Mouse (Mus musculus): ENCODE data around the gene Scg3. TPM values are rescaled to one million over a fixed set of nuclear protein-coding genes. Genes with fewer than 3 reads are reported as not detected.

The Scg3 gene
- polyA plus RNA-seq, 1 experiment = 1.2 TPM

- H3K36me3 ChIP-seq (ENCODE audit: control insufficient read depth, insufficient read depth, low read length) = no peaks in the 10 kb centered on the region
- no peak overlapping the region for H3K4me3 ChIP-seq (ENCODE audit: insufficient read depth, low read depth, low read length)
- H3K27ac ChIP-seq (ENCODE audit: insufficient read depth, low read depth, low read length) = no peak overlapping the region
- no peak for TF ChIP-seq CTCF (conservative IDR thresholded peaks at IDR 0.05; ENCODE audit: insufficient read depth, insufficient read length, low read depth, low read length)
- TF ChIP-seq POLR2A (IDR thresholded peaks at IDR 0.05; ENCODE audit: low read depth, low read length) = no peak
- no peak for DNase-seq
- no peaks in the 10 kb centered on the region for H3K4me1 ChIP-seq (ENCODE audit: control insufficient read depth, insufficient read depth, low read length)
- H3K27me3 ChIP-seq (replicated peaks; ENCODE audit: control insufficient read depth, insufficient read depth, low read length) = no peaks in the 10 kb centered on the region
- 37% methylated on average over 12 of the region's 12 CpGs for WGBS
Observed at GRCm38 (mm10) chr9:75653981-75654911, 29.6 kb downstream of the Scg3 start.

GRCm38 (mm10) chr9:75645405-75645804 lies 38.5 kb downstream of the Scg3 start:
- Histone ChIP-seq H3K4me1 (ENCODE audit: control insufficient read depth, insufficient read depth, low read length) (no peaks in the 10 kb centered on the region), H3K36me3 (ENCODE audit: control insufficient read depth, insufficient read depth, low read length) (no peaks in the 10 kb centered on the region), H3K4me3 (ENCODE audit: insufficient read depth, low read depth, low read length) (no peak overlapping the region), H3K27ac (ENCODE audit: insufficient read depth, low read depth, low read length) (no peak overlapping the region), H3K27me3 (replicated peaks; ENCODE audit: control insufficient read depth, insufficient read depth, low read length) (no peaks in the 10 kb centered on the region)
- TF ChIP-seq CTCF (conservative IDR thresholded peaks at IDR 0.05; ENCODE audit: insufficient read depth, insufficient read length, low read depth, low read length) = no peak
- no peak for TF ChIP-seq POLR2A (IDR thresholded peaks at IDR 0.05; ENCODE audit: low read depth, low read length)
- 36% methylated on average over 3 of the region's 3 CpGs for WGBS
- no peak for DNase-seq

DNA sequence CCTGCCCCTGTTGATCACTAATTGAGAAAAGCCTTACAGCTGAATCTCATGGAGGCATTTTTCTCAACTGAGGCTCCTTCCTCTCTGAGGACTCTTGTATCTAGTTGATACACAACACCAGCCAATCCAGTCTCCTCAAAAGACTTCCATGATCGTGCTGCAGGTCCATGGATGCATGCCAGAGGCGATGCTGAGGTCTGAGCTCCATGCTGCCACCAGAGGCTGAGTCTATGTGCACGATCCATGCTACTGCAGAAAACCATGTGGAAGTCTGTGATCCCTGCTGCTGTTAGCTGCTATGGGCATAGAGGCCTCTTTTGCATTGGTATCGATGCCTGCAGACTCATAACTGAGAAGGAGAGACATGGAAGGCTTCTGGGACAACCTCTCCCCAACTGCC lies 49.6 kb downstream of the Scg3 start:
- Histone ChIP-seq H3K4me3 (ENCODE audit: insufficient read depth, low read depth, low read length) (no peak overlapping the region), H3K4me1 (ENCODE audit: control insufficient read depth, insufficient read depth, low read length) (no peaks in the 10 kb centered on the region), H3K36me3 (ENCODE audit: control insufficient read depth, insufficient read depth, low read length) (no peaks in the 10 kb centered on the region), H3K27ac (ENCODE audit: insufficient read depth, low read depth, low read length) (no peak overlapping the region), H3K27me3 (replicated peaks; ENCODE audit: control insufficient read depth, insufficient read depth, low read length) (no peaks in the 10 kb centered on the region; the same call in 1 of the 2 replicates)
- 88% methylated on average over 4 of the region's 4 CpGs for WGBS
- no peak for TF ChIP-seq POLR2A (IDR thresholded peaks at IDR 0.05; ENCODE audit: low read depth, low read length)
- no peak for TF ChIP-seq CTCF (conservative IDR thresholded peaks at IDR 0.05; ENCODE audit: insufficient read depth, insufficient read length, low read depth, low read length)
- no peak for DNase-seq

DNA sequence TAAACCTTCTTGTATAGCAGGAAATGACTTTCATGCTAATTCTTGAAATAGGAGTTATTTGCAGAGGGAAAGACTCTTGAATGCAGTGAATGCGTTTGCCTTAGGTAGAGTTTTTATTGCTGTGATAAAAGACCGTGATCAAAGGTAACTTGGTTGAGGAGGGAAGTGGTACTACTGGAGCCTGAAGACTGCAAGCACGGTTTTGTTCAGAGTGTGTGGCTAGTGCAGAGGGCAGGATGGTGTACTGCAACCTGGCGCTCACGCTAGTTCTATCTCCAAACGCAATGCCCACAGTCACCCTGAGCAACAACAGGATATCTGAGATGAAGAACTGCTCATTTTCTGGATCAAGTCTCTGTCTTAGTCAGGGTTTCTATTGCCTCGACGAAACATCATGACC lies 50.3 kb downstream of the Scg3 start:
- no peaks in the 10 kb centered on the region for H3K36me3 ChIP-seq (ENCODE audit: control insufficient read depth, insufficient read depth, low read length)
- H3K27me3 ChIP-seq (replicated peaks; ENCODE audit: control insufficient read depth, insufficient read depth, low read length) = no peaks in the 10 kb centered on the region; the same call in 1 of the 2 replicates
- 82% methylated on average over 8 of the region's 8 CpGs for WGBS
- H3K27ac ChIP-seq (ENCODE audit: insufficient read depth, low read depth, low read length) = no peak overlapping the region
- no peaks in the 10 kb centered on the region for H3K4me1 ChIP-seq (ENCODE audit: control insufficient read depth, insufficient read depth, low read length)
- DNase-seq = no peak
- no peak overlapping the region for H3K4me3 ChIP-seq (ENCODE audit: insufficient read depth, low read depth, low read length)
- TF ChIP-seq POLR2A (IDR thresholded peaks at IDR 0.05; ENCODE audit: low read depth, low read length) = no peak
- no peak for TF ChIP-seq CTCF (conservative IDR thresholded peaks at IDR 0.05; ENCODE audit: insufficient read depth, insufficient read length, low read depth, low read length)

- no peak for DNase-seq
- no peaks in the 10 kb centered on the region for H3K36me3 ChIP-seq (ENCODE audit: control insufficient read depth, insufficient read depth, low read length)
- H3K4me1 ChIP-seq (ENCODE audit: control insufficient read depth, insufficient read depth, low read length) = no peaks in the 10 kb centered on the region
- H3K27ac ChIP-seq (ENCODE audit: insufficient read depth, low read depth, low read length) = no peak overlapping the region
- H3K27me3 ChIP-seq (replicated peaks; ENCODE audit: control insufficient read depth, insufficient read depth, low read length) = no peaks in the 10 kb centered on the region; the same call in 1 of the 2 replicates
- WGBS = 85% methylated on average over 1 of the region's 1 CpGs
- H3K4me3 ChIP-seq (ENCODE audit: insufficient read depth, low read depth, low read length) = no peak overlapping the region
- TF ChIP-seq CTCF (conservative IDR thresholded peaks at IDR 0.05; ENCODE audit: insufficient read depth, insufficient read length, low read depth, low read length) = peak; percentile 38; the same call in 1 of the 2 replicates
- no peak for TF ChIP-seq POLR2A (IDR thresholded peaks at IDR 0.05; ENCODE audit: low read depth, low read length)
Observed at GRCm38 (mm10) chr9:75632902-75633301, 51.0 kb downstream of the Scg3 start.

DNA sequence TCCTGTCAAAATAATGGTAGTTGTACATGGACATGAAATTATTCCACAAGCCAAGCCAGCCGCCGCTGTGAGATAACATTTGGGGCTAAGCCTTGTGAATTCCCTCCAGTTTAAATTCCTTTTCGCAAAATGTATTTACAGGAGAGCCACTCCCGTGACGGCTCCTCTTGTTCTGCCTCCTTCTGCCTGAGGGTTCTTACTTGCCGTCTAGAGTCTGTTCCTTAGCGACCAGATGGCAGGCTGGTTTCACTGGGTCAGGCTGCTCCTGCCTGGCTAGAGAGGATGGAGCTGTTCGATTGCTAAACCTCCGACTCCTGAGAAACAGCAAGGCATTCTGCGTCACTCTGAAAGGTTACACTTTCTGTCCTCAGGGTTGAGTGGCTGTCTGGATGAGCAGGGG lies 51.7 kb downstream of the Scg3 start:
- Histone ChIP-seq H3K36me3 (ENCODE audit: control insufficient read depth, insufficient read depth, low read length) (no peaks in the 10 kb centered on the region), H3K27me3 (replicated peaks; ENCODE audit: control insufficient read depth, insufficient read depth, low read length) (no peaks in the 10 kb centered on the region), H3K27ac (ENCODE audit: insufficient read depth, low read depth, low read length) (no peak overlapping the region), H3K4me1 (ENCODE audit: control insufficient read depth, insufficient read depth, low read length) (no peaks in the 10 kb centered on the region), H3K4me3 (ENCODE audit: insufficient read depth, low read depth, low read length) (no peak overlapping the region)
- WGBS = 64% methylated on average over 10 of the region's 10 CpGs
- DNase-seq = no peak
- TF ChIP-seq POLR2A (IDR thresholded peaks at IDR 0.05; ENCODE audit: low read depth, low read length) (no peak), CTCF (conservative IDR thresholded peaks at IDR 0.05; ENCODE audit: insufficient read depth, insufficient read length, low read depth, low read length) (no peak)

- WGBS = 79% methylated on average over 8 of the region's 8 CpGs
- Histone ChIP-seq H3K36me3 (ENCODE audit: control insufficient read depth, insufficient read depth, low read length) (no peaks in the 10 kb centered on the region), H3K4me1 (ENCODE audit: control insufficient read depth, insufficient read depth, low read length) (no peaks in the 10 kb centered on the region), H3K27ac (ENCODE audit: insufficient read depth, low read depth, low read length) (no peak overlapping the region), H3K27me3 (replicated peaks; ENCODE audit: control insufficient read depth, insufficient read depth, low read length) (no peaks in the 10 kb centered on the region), H3K4me3 (ENCODE audit: insufficient read depth, low read depth, low read length) (no peak overlapping the region)
- DNase-seq = no peak
- TF ChIP-seq CTCF (conservative IDR thresholded peaks at IDR 0.05; ENCODE audit: insufficient read depth, insufficient read length, low read depth, low read length) = no peak
- no peak for TF ChIP-seq POLR2A (IDR thresholded peaks at IDR 0.05; ENCODE audit: low read depth, low read length)
Observed at GRCm38 (mm10) chr9:75630823-75631454, 52.9 kb downstream of the Scg3 start.
